Mouse (Mus musculus) liver, adult 2 months (tissue): ENCODE measurements around the gene Ier5l.

Source experiments
- CTCF ChIP-seq: fragments of 200-500 bp; IDR thresholded peaks from 2 replicates; pipeline ENCODE4 v1.5.1; 2011; ENCODE audit warnings: low read depth, low read length, control low read depth
- POLR2A ChIP-seq: fragments of 200-500 bp; IDR thresholded peaks from 2 replicates; pipeline ENCODE4 v1.6.1; 2011; ENCODE audit warnings: low read length, control low read depth; ENCODE audit not compliant: insufficient read depth; ENCODE audit errors: extremely low read depth

DNA sequence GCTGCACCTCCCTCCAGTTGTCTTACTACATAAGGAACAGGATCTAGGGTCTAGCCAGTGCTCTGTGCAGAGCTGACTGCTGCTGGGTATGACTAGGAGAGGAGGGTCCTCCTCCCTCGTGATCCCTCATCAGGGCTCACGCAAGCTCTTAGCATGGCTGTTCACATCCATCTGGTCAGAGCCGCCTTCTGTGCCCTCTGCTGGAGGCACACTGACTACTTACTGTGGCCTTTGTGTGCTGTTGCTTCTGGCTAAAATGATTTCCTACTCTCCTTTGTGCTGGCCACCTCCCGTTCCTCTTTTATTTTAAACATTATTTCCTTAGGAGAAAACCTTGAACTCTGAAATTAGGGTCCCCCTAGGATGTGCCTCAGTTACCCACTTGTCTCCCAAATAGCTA lies 37.2 kb downstream of the Ier5l start:
- TF ChIP-seq CTCF (no peak), POLR2A (no peak)
